Mouse (Mus musculus) heart, embryonic 16.5 days (tissue): ENCODE measurements at regions not wholly inside any gene's neighbourhood (a gene's known extent, or its start where the extent isn't known, plus 50 kb on each side); places are given as distances from the start of the nearest gene placed in this dataset.
A peak's percentile ranks its signal among the peaks of the same experiment; 100 is the strongest.

Source experiments
- ATAC-seq: fragments of 200-750 bp; cut with Nextera tagmentation; replicated peaks from 2 replicates; pipeline ENCODE4 v1.8.0; 2017; ENCODE audit warnings: moderate number of reproducible peaks; ENCODE audit not compliant: insufficient read depth, low FRiP score; ENCODE audit errors: extremely low read depth
- H3K27ac ChIP-seq: fragments of 300-500 bp; sonication (generic); 2 replicates; pipeline ENCODE4 v1.5.1; 2014; ENCODE audit warnings: mild to moderate bottlenecking, low read length, control low read depth, moderate library complexity
- H3K27me3 ChIP-seq: fragments of 300-500 bp; sonication (generic); 2 replicates; pipeline ENCODE4 v1.6.1; 2014; ENCODE audit warnings: low read length, mixed read lengths; ENCODE audit not compliant: control insufficient read depth, insufficient read depth
- H3K36me3 ChIP-seq: fragments of 300-500 bp; sonication (generic); 2 replicates; pipeline ENCODE4 v1.6.1; 2014; ENCODE audit not compliant: control insufficient read depth, insufficient read depth
- H3K4me1 ChIP-seq: fragments of 300-500 bp; sonication (generic); 2 replicates; pipeline ENCODE4 v1.6.1; 2014; ENCODE audit warnings: low read length, mixed read lengths; ENCODE audit not compliant: control insufficient read depth, insufficient read depth
- H3K4me2 ChIP-seq: fragments of 300-500 bp; sonication (generic); 2 replicates; pipeline ENCODE4 v1.6.1; 2014; ENCODE audit warnings: low read depth, mild to moderate bottlenecking, control low read depth, low read length
- H3K4me3 ChIP-seq: fragments of 300-500 bp; sonication (generic); 2 replicates; pipeline ENCODE4 v1.5.1; 2014; ENCODE audit warnings: mild to moderate bottlenecking, control low read depth, low read length
- H3K9ac ChIP-seq: fragments of 300-500 bp; sonication (generic); 2 replicates; pipeline ENCODE4 v1.6.1; 2014; ENCODE audit warnings: low read length, control low read depth
- H3K9me3 ChIP-seq: fragments of 300-500 bp; sonication (generic); replicated peaks from 2 replicates; pipeline ENCODE4 v1.6.1; 2016; ENCODE audit warnings: low read length; ENCODE audit not compliant: control insufficient read depth
- WGBS: fragments of 180-500 bp; shearing (Covaris S2); extraction: QIAGEN DNeasy Blood & Tissue Kit; methylation state at CpG from one replicate; pipeline ENCODE4 v1.1.7; 2014; 5-methylcytosine and 5-hydroxymethylcytosine counted together

GRCm38 (mm10) chr12:64736008-64736663, 181.6 kb upstream of the Gm527 start:
- 93% methylated on average over 1 of the region's 1 CpGs for WGBS
- no peak for ATAC-seq
- Histone ChIP-seq H3K27ac (no peak overlapping the region), H3K4me3 (no peak overlapping the region), H3K4me1 (no peaks in the 10 kb centered on the region), H3K27me3 (no peaks in the 10 kb centered on the region), H3K9me3 (no peaks in the 10 kb centered on the region), H3K9ac (no peak overlapping the region), H3K36me3 (no peaks in the 10 kb centered on the region), H3K4me2 (no peak overlapping the region)

DNA sequence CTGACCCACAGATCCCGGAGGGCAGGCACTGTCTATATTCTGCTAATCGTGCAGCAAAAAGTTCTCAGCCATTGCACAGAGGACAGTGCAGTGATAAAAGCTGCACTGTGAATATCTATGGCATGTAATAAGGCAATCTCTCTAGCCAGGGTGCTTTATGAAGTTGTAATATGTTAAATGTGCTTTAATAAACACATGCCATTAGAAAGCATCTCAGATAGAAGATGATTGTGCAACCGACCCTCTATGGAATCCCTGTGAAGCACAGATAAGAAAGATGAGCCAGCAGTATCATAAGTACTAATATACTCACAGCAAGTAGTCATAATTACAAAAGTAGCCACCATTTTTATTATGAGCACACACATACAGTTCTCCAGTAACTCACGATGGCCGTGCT, 214.3 kb upstream of the Gm527 start:
- H3K4me2 ChIP-seq, result no peak overlapping the region
- no peak overlapping the region for H3K9ac ChIP-seq
- no peaks in the 10 kb centered on the region for H3K27me3 ChIP-seq
- ATAC-seq, result no peak
- no peaks in the 10 kb centered on the region for H3K4me1 ChIP-seq
- no peaks in the 10 kb centered on the region for H3K36me3 ChIP-seq
- WGBS, result 83% methylated on average over 5 of the region's 5 CpGs
- no peak overlapping the region for H3K27ac ChIP-seq
- no peaks in the 10 kb centered on the region for H3K9me3 ChIP-seq
- no peak overlapping the region for H3K4me3 ChIP-seq

GRCm38 (mm10) chr12:64701066-64701465, 216.6 kb upstream of the Gm527 start:
- H3K36me3 ChIP-seq, result no peaks in the 10 kb centered on the region
- no peak overlapping the region for H3K9ac ChIP-seq
- H3K4me2 ChIP-seq, result no peak overlapping the region
- no peak overlapping the region for H3K27ac ChIP-seq
- no peaks in the 10 kb centered on the region for H3K4me1 ChIP-seq
- H3K9me3 ChIP-seq, result no peaks in the 10 kb centered on the region
- ATAC-seq, result no peak
- no peaks in the 10 kb centered on the region for H3K27me3 ChIP-seq
- 66% methylated on average over 3 of the region's 3 CpGs for WGBS
- H3K4me3 ChIP-seq, result no peak overlapping the region

GRCm38 (mm10) chr12:64695343-64695742, 220.9 kb upstream of the Fscb start:
- Histone ChIP-seq H3K36me3 (no peaks in the 10 kb centered on the region), H3K27ac (no peak overlapping the region), H3K27me3 (no peaks in the 10 kb centered on the region), H3K9me3 (no peaks in the 10 kb centered on the region), H3K4me2 (no peak overlapping the region), H3K9ac (no peak overlapping the region), H3K4me1 (no peaks in the 10 kb centered on the region), H3K4me3 (no peak overlapping the region)
- no peak for ATAC-seq
- 45% methylated on average over 1 of the region's 1 CpGs for WGBS

DNA sequence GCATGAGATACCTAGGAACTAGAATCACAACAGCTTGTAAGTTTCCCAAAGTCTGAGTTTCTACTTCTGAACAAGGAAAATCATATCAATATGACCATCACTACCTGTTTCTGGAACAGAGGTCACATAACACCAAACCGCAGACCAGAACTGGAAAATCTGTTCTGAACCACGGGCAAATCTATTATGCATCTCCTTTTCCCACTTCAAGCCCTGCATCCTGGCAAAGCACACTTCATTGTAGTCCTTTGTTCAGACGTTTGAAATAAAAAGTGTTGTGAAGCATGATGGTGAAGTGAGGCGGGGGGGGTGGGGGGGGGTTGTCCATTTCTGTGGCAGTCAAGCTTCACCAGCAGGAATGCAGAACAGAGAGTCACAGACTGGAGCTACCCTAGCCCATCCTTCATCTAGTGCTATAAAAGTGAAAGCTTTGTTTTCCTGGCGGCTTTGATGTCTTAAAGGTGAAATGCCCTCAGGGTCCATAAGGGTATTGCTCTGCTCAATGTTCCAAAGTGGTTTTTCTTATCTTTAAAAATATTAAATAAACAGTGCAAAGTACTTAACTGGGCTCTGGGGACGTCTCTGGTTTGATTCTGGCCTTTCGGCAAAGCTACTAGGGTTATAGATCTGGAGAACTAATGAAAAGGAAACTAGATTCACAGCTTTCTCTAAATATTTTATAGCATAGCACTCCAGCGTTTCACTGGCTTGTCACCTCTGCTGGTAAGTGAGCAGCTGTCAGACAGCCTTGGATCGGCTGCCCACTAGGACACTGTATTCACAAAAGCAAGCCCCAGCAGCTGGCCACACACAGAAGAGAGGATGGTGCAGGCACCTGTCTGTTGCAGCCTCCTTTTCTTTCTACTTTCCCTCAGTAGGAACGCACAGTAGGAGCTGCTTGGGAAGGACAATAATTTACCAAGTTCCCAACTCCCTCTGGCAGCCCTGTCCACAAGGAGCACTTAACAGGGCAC, 218.0 kb upstream of the Fscb start:
- no peak overlapping the region for H3K4me3 ChIP-seq
- no peaks in the 10 kb centered on the region for H3K27me3 ChIP-seq
- no peaks in the 10 kb centered on the region for H3K4me1 ChIP-seq
- ATAC-seq, result no peak
- H3K9me3 ChIP-seq, result no peaks in the 10 kb centered on the region
- H3K36me3 ChIP-seq, result no peaks in the 10 kb centered on the region
- H3K4me2 ChIP-seq, result peak overlapping the region; percentile 16; the same call in 1 of the 2 replicates
- H3K27ac ChIP-seq, result no peak overlapping the region
- H3K9ac ChIP-seq, result no peak overlapping the region
- WGBS, result 39% methylated on average over 10 of the region's 10 CpGs

GRCm38 (mm10) chr12:64689642-64690041, 215.2 kb upstream of the Fscb start:
- Histone ChIP-seq H3K4me1 (no peaks in the 10 kb centered on the region), H3K9ac (no peak overlapping the region), H3K27ac (no peak overlapping the region), H3K4me3 (no peak overlapping the region), H3K27me3 (no peaks in the 10 kb centered on the region), H3K4me2 (no peak overlapping the region), H3K9me3 (no peaks in the 10 kb centered on the region), H3K36me3 (no peaks in the 10 kb centered on the region)
- ATAC-seq, result no peak

DNA sequence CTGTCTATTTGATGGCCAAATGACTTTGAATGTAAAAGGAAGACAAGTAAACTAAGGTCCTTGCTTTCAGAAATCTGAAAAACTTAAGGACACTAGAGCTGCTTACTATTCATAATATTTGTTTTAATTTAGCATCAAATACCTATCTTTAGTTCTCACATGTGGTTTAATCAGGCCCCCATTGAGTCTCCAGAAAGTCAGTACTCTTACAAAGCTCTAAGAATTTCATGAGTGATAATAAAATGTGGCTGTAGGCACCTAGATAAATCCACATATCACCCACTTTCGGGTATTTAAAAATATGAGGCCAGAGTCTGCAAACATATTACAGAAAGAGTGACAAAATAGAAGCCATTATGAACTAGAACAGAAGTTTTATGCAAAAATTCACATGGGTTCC, 214.1 kb upstream of the Fscb start:
- no peaks in the 10 kb centered on the region for H3K36me3 ChIP-seq
- no peak for ATAC-seq
- H3K4me3 ChIP-seq, result no peak overlapping the region
- H3K4me2 ChIP-seq, result no peak overlapping the region
- no peaks in the 10 kb centered on the region for H3K9me3 ChIP-seq
- H3K27me3 ChIP-seq, result no peaks in the 10 kb centered on the region
- no peak overlapping the region for H3K27ac ChIP-seq
- no peaks in the 10 kb centered on the region for H3K4me1 ChIP-seq
- 64% methylated on average over 1 of the region's 1 CpGs for WGBS
- H3K9ac ChIP-seq, result no peak overlapping the region

- Histone ChIP-seq H3K4me1 (no peaks in the 10 kb centered on the region), H3K27me3 (no peaks in the 10 kb centered on the region), H3K9ac (no peak overlapping the region), H3K9me3 (no peaks in the 10 kb centered on the region), H3K27ac (no peak overlapping the region), H3K4me3 (no peak overlapping the region), H3K4me2 (no peak overlapping the region), H3K36me3 (no peaks in the 10 kb centered on the region)
- 42% methylated on average over 1 of the region's 1 CpGs for WGBS
- ATAC-seq, result no peak
These were observed 166.4 kb upstream of the Fscb start for GRCm38 (mm10) chr12:64640864-64641416.

DNA sequence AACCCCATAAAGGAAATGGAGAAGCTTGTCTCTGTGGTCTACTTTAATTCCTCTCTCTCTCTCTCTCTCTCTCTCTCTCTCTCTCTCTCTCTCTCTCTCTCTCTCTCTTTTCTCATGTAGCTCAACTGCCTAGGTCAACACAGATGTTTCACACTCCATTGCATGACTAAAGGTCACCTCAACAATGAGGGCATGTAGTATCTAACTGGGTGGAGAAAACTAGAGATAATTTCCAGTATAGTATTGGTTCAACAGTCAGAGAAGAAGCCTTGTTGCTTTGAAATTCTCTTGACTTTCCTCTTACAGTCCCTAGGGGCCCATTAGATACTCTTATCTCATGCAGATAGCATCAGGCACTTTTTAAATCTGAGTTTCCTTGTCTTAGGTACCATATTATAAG, 140.4 kb upstream of the Fscb start:
- Histone ChIP-seq H3K27ac (no peak overlapping the region), H3K4me2 (no peak overlapping the region), H3K9me3 (no peaks in the 10 kb centered on the region), H3K27me3 (no peaks in the 10 kb centered on the region), H3K9ac (no peak overlapping the region), H3K4me3 (no peak overlapping the region), H3K36me3 (no peaks in the 10 kb centered on the region), H3K4me1 (no peaks in the 10 kb centered on the region)
- no peak for ATAC-seq
